Mouse (Mus musculus): ENCODE measurements around the gene Jmjd6. TPM values are rescaled to one million over a fixed set of nuclear protein-coding genes. Genes with fewer than 3 reads are reported as not detected.

The Jmjd6 gene
- polyA plus RNA-seq, 2 experiments, result 14.8 to 24.7 TPM

DNA sequence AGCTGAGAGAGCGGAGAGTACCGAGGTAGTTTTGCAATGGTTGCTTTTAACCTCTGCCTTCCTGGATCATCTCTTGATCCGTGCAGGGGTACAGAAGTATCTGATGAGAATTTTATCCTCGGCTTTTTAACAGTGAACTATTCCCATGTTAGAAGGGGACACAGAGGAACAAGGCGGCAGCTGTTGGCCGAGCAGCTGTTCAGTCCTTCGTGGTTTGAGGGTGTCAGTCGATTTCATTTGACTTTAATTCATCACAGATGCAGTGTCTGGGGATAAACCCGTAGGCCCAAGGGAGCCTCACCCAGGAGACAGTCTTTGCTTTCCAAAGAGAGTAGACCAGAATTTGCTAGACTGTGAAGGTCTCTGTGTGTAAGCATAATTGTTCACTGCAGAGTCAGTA lies 28.3 kb upstream of the Jmjd6 start:
- H3K4me3 ChIP-seq (ENCODE audit: insufficient read depth in 1 of 2, low read depth in 2 of 2, low read length in 2 of 2), result no peak overlapping the region
- H3K9ac ChIP-seq (replicated peaks), result no peak overlapping the region
- H3K27ac ChIP-seq, result no peak overlapping the region
- H3K36me3 ChIP-seq (replicated peaks; ENCODE audit: control insufficient read depth, insufficient read depth, low read depth), result no peaks in the 10 kb centered on the region; the same call in 1 of the 2 replicates
- ATAC-seq (ENCODE audit: insufficient read depth), result no peak
- TF ChIP-seq CTCF (IDR thresholded peaks at IDR 0.05; ENCODE audit: low read depth), result no peak
- WGBS (ENCODE audit: insufficient replicate concordance), result 77% methylated on average over 9 of the region's 9 CpGs
- no peaks in the 10 kb centered on the region for H3K4me1 ChIP-seq (replicated peaks; ENCODE audit: control insufficient read depth in 2 of 2, insufficient read depth in 2 of 2, low read length in 1 of 2)
- no peak for DNase-seq (ENCODE audit: low read depth in 3 of 3, low spot score in 3 of 3)
- H3K27me3 ChIP-seq (ENCODE audit: control insufficient read depth, insufficient read depth, low read length), result no peaks in the 10 kb centered on the region
- no peaks in the 10 kb centered on the region for H3K9me3 ChIP-seq (ENCODE audit: control insufficient read depth, low read length)
- H3K4me2 ChIP-seq (ENCODE audit: low read depth), result no peak overlapping the region

GRCm38 (mm10) chr11:116869641-116870040 lies 26.4 kb upstream of the Jmjd6 start:
- 58% methylated on average over 4 of the region's 4 CpGs for WGBS (ENCODE audit: insufficient replicate concordance)
- no peak overlapping the region for H3K9ac ChIP-seq (replicated peaks)
- ATAC-seq (ENCODE audit: insufficient read depth), result no peak
- no peak for TF ChIP-seq EP300 (IDR thresholded peaks at IDR 0.05; ENCODE audit: low read depth)
- no peak for TF ChIP-seq CTCF (IDR thresholded peaks at IDR 0.05; ENCODE audit: low read depth)
- no peak overlapping the region for H3K4me2 ChIP-seq (ENCODE audit: low read depth)
- DNase-seq (ENCODE audit: low read depth in 3 of 3, low spot score in 3 of 3), result no peak
- no peaks in the 10 kb centered on the region for H3K4me1 ChIP-seq (replicated peaks; ENCODE audit: control insufficient read depth in 2 of 2, insufficient read depth in 2 of 2, low read length in 1 of 2)
- H3K9me3 ChIP-seq (ENCODE audit: control insufficient read depth, low read length), result no peaks in the 10 kb centered on the region
- no peak overlapping the region for H3K27ac ChIP-seq
- H3K36me3 ChIP-seq (replicated peaks; ENCODE audit: control insufficient read depth, insufficient read depth, low read depth), result peaks cover 3% of the 10 kb centered on the region; the same call in 1 of the 2 replicates
- no peak overlapping the region for H3K4me3 ChIP-seq (ENCODE audit: insufficient read depth in 1 of 2, low read depth in 2 of 2, low read length in 2 of 2)
- no peaks in the 10 kb centered on the region for H3K27me3 ChIP-seq (ENCODE audit: control insufficient read depth, insufficient read depth, low read length)

- DNase-seq (ENCODE audit: low read depth in 3 of 3, low spot score in 3 of 3), result no peak
- no peaks in the 10 kb centered on the region for H3K27me3 ChIP-seq (ENCODE audit: control insufficient read depth, insufficient read depth, low read length)
- ATAC-seq (ENCODE audit: insufficient read depth), result no peak
- no peak for TF ChIP-seq EP300 (IDR thresholded peaks at IDR 0.05; ENCODE audit: low read depth)
- TF ChIP-seq CTCF (IDR thresholded peaks at IDR 0.05; ENCODE audit: low read depth), result no peak
- H3K9me3 ChIP-seq (ENCODE audit: control insufficient read depth, low read length), result no peaks in the 10 kb centered on the region
- H3K4me2 ChIP-seq (ENCODE audit: low read depth), result no peak overlapping the region
- no peaks in the 10 kb centered on the region for H3K4me1 ChIP-seq (replicated peaks; ENCODE audit: control insufficient read depth in 2 of 2, insufficient read depth in 2 of 2, low read length in 1 of 2)
- no peak overlapping the region for H3K9ac ChIP-seq (replicated peaks)
- WGBS (ENCODE audit: insufficient replicate concordance), result 73% methylated on average over 8 of the region's 8 CpGs
- H3K36me3 ChIP-seq (replicated peaks; ENCODE audit: control insufficient read depth, insufficient read depth, low read depth), result peaks cover 3% of the 10 kb centered on the region; the same call in 1 of the 2 replicates
- H3K27ac ChIP-seq, result no peak overlapping the region
- no peak overlapping the region for H3K4me3 ChIP-seq (ENCODE audit: insufficient read depth in 1 of 2, low read depth in 2 of 2, low read length in 2 of 2)
Measured at GRCm38 (mm10) chr11:116869223-116869622, 26.0 kb upstream of the Jmjd6 start.

GRCm38 (mm10) chr11:116868129-116868528 lies 24.9 kb upstream of the Jmjd6 start:
- Histone ChIP-seq H3K27ac (no peak overlapping the region), H3K4me3 (ENCODE audit: insufficient read depth in 1 of 2, low read depth in 2 of 2, low read length in 2 of 2) (no peak overlapping the region), H3K9ac (replicated peaks) (no peak overlapping the region), H3K27me3 (ENCODE audit: control insufficient read depth, insufficient read depth, low read length) (no peaks in the 10 kb centered on the region), H3K4me1 (replicated peaks; ENCODE audit: control insufficient read depth in 2 of 2, insufficient read depth in 2 of 2, low read length in 1 of 2) (no peaks in the 10 kb centered on the region), H3K9me3 (ENCODE audit: control insufficient read depth, low read length) (no peaks in the 10 kb centered on the region), H3K4me2 (ENCODE audit: low read depth) (no peak overlapping the region), H3K36me3 (replicated peaks; ENCODE audit: control insufficient read depth, insufficient read depth, low read depth) (peaks cover 3% of the 10 kb centered on the region; the same call in 1 of the 2 replicates)
- 65% methylated on average over 3 of the region's 3 CpGs for WGBS (ENCODE audit: insufficient replicate concordance)
- ATAC-seq (ENCODE audit: insufficient read depth) (no peak), DNase-seq (ENCODE audit: low read depth in 3 of 3, low spot score in 3 of 3) (no peak)
- no peak for TF ChIP-seq EP300 (IDR thresholded peaks at IDR 0.05; ENCODE audit: low read depth)
- no peak for TF ChIP-seq CTCF (IDR thresholded peaks at IDR 0.05; ENCODE audit: low read depth)

DNA sequence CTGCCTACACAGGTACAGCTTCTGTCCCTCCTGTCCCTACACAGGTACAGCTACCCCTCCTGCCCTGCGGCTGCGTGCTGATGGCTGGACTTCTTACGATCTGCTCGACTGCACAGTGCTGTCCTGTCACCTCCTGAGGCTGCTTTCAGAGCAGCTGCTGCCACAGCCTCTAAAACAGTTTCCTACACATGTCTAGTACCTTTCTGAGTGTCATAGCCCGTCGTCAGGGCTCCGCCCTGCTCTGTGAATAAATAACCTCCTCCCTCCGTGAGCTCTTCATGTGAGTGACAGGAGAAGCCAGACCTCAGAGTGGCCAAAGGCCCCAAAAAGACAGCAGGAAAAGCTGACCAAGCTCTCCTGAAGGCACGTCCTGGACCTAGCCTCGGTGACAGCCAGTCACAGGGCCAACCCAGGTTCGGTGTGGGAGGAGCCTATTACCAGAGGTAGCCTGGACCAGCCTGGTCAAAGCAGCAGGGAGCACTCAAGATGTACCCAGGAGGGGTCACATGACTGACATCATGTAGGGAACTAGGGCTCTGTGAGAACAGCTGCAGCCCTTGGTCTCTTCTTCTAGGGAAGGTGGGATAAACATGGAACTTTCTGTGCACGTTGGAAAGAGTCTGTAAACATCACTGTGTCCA lies 22.8 kb upstream of the Jmjd6 start:
- ATAC-seq (ENCODE audit: insufficient read depth) (no peak), DNase-seq (ENCODE audit: low read depth in 3 of 3, low spot score in 3 of 3) (no peak)
- 73% methylated on average over 12 of the region's 12 CpGs for WGBS (ENCODE audit: insufficient replicate concordance)
- Histone ChIP-seq H3K4me2 (ENCODE audit: low read depth) (no peak overlapping the region), H3K4me3 (ENCODE audit: insufficient read depth in 1 of 2, low read depth in 2 of 2, low read length in 2 of 2) (no peak overlapping the region), H3K9me3 (ENCODE audit: control insufficient read depth, low read length) (no peaks in the 10 kb centered on the region), H3K9ac (replicated peaks) (no peak overlapping the region), H3K4me1 (replicated peaks; ENCODE audit: control insufficient read depth in 2 of 2, insufficient read depth in 2 of 2, low read length in 1 of 2) (no peaks in the 10 kb centered on the region), H3K27me3 (ENCODE audit: control insufficient read depth, insufficient read depth, low read length) (no peaks in the 10 kb centered on the region), H3K27ac (no peak overlapping the region), H3K36me3 (replicated peaks; ENCODE audit: control insufficient read depth, insufficient read depth, low read depth) (peaks cover 6% of the 10 kb centered on the region; the same call in 1 of the 2 replicates)
- no peak for TF ChIP-seq CTCF (IDR thresholded peaks at IDR 0.05; ENCODE audit: low read depth)
